In the genomic region with DNA sequence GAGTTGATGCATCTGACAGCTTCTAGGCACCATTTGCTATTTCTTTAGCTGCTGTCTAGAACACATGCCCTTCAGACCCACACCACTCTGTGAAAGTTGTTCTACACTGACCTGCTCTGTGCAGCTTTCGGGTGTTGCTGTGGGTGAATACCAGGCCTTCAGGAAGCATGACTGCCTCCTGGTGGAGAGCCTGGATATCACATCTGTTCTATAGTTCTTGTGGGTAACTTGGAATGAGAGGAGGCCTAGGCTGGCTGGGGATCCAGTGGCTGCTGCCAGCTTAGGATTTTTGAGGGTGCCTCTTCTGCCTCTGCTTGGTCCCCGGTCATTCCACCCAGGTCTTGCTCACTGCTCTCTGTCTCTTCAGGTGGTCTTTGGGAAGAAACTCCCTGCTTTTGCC, we compare ENCODE assay signal across 9 mouse cellular contexts. TPM values are rescaled to one million over a fixed set of nuclear protein-coding genes. Genes with fewer than 3 reads are reported as not detected.
DNase-seq lines count a peak whose midpoint lies in the region; ATAC-seq lines count a peak whose summit lies in the region.
"Had no signal": no experiment of that assay in that cellular context is flagged by ENCODE, and none has a peak within 500 bp of the region (broad histone marks: within the 10 kb centered on the region; RNA-seq: fewer than 3 reads in every experiment).

No protein-coding gene starts in this region.

- H3K27me3 ChIP-seq in heart, embryonic 10.5 days (ENCODE audit: insufficient read depth, poor library complexity, severe bottlenecking): no peaks in the 10 kb centered on the region
- no peaks in the 10 kb centered on the region for H3K27me3 ChIP-seq in splenic B cell, adult 2 months (ENCODE audit: control insufficient read depth, insufficient read depth, low read length, poor library complexity, severe bottlenecking)
- H3K27me3 ChIP-seq: limb, embryonic 15.5 days had no signal

- H3K27ac ChIP-seq in heart, embryonic 10.5 days: no peak overlapping the region
- H3K27ac ChIP-seq: limb, embryonic 15.5 days had no signal

- no peaks in the 10 kb centered on the region for H3K9me3 ChIP-seq in heart, embryonic 10.5 days
- H3K9me3 ChIP-seq: limb, embryonic 15.5 days had no signal

- H3K4me3 ChIP-seq in heart, embryonic 10.5 days: no peak overlapping the region
- H3K4me3 ChIP-seq: limb, embryonic 15.5 days had no signal

- H3K36me3 ChIP-seq in heart, embryonic 10.5 days: peaks cover 49% of the 10 kb centered on the region
- peaks cover 4% of the 10 kb centered on the region for H3K36me3 ChIP-seq in splenic B cell, adult 2 months (ENCODE audit: control insufficient read depth, insufficient read depth, low read length, poor library complexity, severe bottlenecking)

- 60% methylated on average over 2 of the region's 2 CpGs for WGBS in heart, embryonic 10.5 days

- H3K4me1 ChIP-seq in heart, embryonic 10.5 days: peaks cover 37% of the 10 kb centered on the region

- ATAC-seq in erythroblast, adult 5-6 weeks (replicated peaks; ENCODE audit: low FRiP score, poor library complexity, severe bottlenecking): peak; percentile 77
- peak; percentile 91 for ATAC-seq in inflammation-experienced regulatory T-cells, adult 6 months

- peak; percentile 94 for DNase-seq in heart, adult 11 months
- no peak for DNase-seq in heart, embryonic 10.5 days (ENCODE audit: low spot score)
- peak; percentile 82 to 86 for DNase-seq in B cell, adult 2 months
- DNase-seq in adrenal gland, postnatal 36 days: peak; percentile 40 to 72
- peak; percentile 91 for DNase-seq in lung, postnatal 10 days
- DNase-seq in splenic B cell, adult 2 months (ENCODE audit: low read depth, low spot score): peak; percentile 85

RNA-seq across cellular contexts. Expression of a gene that starts 6.7 kb away (rescaled TPM):
- 22.3 and 26.2 TPM in 2 replicates for polyA plus RNA-seq in heart, embryonic 10.5 days (2016; fragmentation: Nextera tagmentation; extraction: Ambion mirVana)
- 10 to 100 TPM; 47.5 to 51.1 TPM for total RNA-seq in adrenal gland, postnatal 36 days (2021)
- total RNA-seq in erythroblast, adult 5-6 weeks (2015; ENCODE audit: low replicate concordance): 3.7 and 7.9 TPM in 2 replicates
- total RNA-seq in erythroblast, adult 5-6 weeks (2017; ENCODE audit: low replicate concordance): 4.0 and 4.3 TPM in 2 replicates
- polyA plus RNA-seq in inflammation-experienced regulatory T-cells, adult 6 months (2017; shearing (Covaris generic)): 1 to 10 TPM; 4.1 to 5.8 (median 5.4) TPM

RNA-seq across cellular contexts. Expression of a gene that starts 13.6 kb away (rescaled TPM):
- polyA plus RNA-seq in heart, embryonic 10.5 days (2016; fragmentation: Nextera tagmentation; extraction: Ambion mirVana): 0.54 and 1.5 TPM in 2 replicates
- 1 to 10 TPM; 1.7 to 2.0 TPM for total RNA-seq in adrenal gland, postnatal 36 days (2021)
- total RNA-seq in erythroblast, adult 5-6 weeks (2015; ENCODE audit: low replicate concordance): not detected in 2 replicates
- total RNA-seq in erythroblast, adult 5-6 weeks (2017; ENCODE audit: low replicate concordance): not detected in 2 replicates
- polyA plus RNA-seq in inflammation-experienced regulatory T-cells, adult 6 months (2017; shearing (Covaris generic)): 1 to 10 TPM in 2 of 3 experiments, under 1 TPM in 1; 0.51 to 5.4 (median 1.7) TPM

RNA-seq across cellular contexts. Expression of a gene that starts 17.9 kb away (rescaled TPM):
- polyA plus RNA-seq in heart, embryonic 10.5 days (2016; fragmentation: Nextera tagmentation; extraction: Ambion mirVana): 0.28 TPM in 1 of 2 replicates, not detected in the other
- total RNA-seq in adrenal gland, postnatal 36 days (2021): not detected
- total RNA-seq in erythroblast, adult 5-6 weeks (2015; ENCODE audit: low replicate concordance): not detected in 2 replicates
- total RNA-seq in erythroblast, adult 5-6 weeks (2017; ENCODE audit: low replicate concordance): not detected in 2 replicates
- not detected for polyA plus RNA-seq in inflammation-experienced regulatory T-cells, adult 6 months (2017; shearing (Covaris generic))
- polyA plus RNA-seq: limb, embryonic 15.5 days had no signal

RNA-seq across cellular contexts. Expression of a gene that starts 19.8 kb away (rescaled TPM):
- 38.3 and 49.4 TPM in 2 replicates for polyA plus RNA-seq in heart, embryonic 10.5 days (2016; fragmentation: Nextera tagmentation; extraction: Ambion mirVana)
- 10 to 100 TPM; 34.5 to 42.0 TPM for total RNA-seq in adrenal gland, postnatal 36 days (2021)
- total RNA-seq in erythroblast, adult 5-6 weeks (2015; ENCODE audit: low replicate concordance): 2.7 and 6.3 TPM in 2 replicates
- total RNA-seq in erythroblast, adult 5-6 weeks (2017; ENCODE audit: low replicate concordance): 3.0 and 7.2 TPM in 2 replicates
- polyA plus RNA-seq in inflammation-experienced regulatory T-cells, adult 6 months (2017; shearing (Covaris generic)): 10 to 100 TPM; 10.2 to 18.4 (median 13.1) TPM

RNA-seq across cellular contexts. Expression of a gene that starts 19.8 kb away (rescaled TPM):
- 0.78 and 0.79 TPM in 2 replicates for polyA plus RNA-seq in heart, embryonic 10.5 days (2016; fragmentation: Nextera tagmentation; extraction: Ambion mirVana)
- total RNA-seq in adrenal gland, postnatal 36 days (2021): 1 to 10 TPM; 4.5 to 6.1 TPM
- not detected in 2 replicates for total RNA-seq in erythroblast, adult 5-6 weeks (2015; ENCODE audit: low replicate concordance)
- total RNA-seq in erythroblast, adult 5-6 weeks (2017; ENCODE audit: low replicate concordance): not detected in 2 replicates
- 1 to 10 TPM; 1.8 to 3.5 (median 2.7) TPM for polyA plus RNA-seq in inflammation-experienced regulatory T-cells, adult 6 months (2017; shearing (Covaris generic))

Comparison
In these comparisons a context has a peak if more than half of its experiments do, and no peak if none do; other contexts are left out.
1. RNA of a gene that starts 6.7 kb away (total RNA-seq): 47.5 to 51.1 TPM in adrenal gland, postnatal 36 days; 3.7 to 7.9 TPM in erythroblast, adult 5-6 weeks; every median in the first group is over 4 times any median in the second.